Mouse (Mus musculus) erythroblast, embryonic 14.5 days (primary cell): ENCODE measurements around the gene Srd5a1.

Source experiments
- GATA1 ChIP-seq: IDR thresholded peaks from 2 replicates; pipeline ENCODE4 v1.6.1; 2012; ENCODE audit warnings: low read length, inconsistent platforms, mixed read lengths
- TAL1 ChIP-seq: IDR thresholded peaks from 3 replicates; pipeline ENCODE4 v1.6.1; 2012; ENCODE audit warnings: low read length, inconsistent platforms, mixed read lengths

DNA sequence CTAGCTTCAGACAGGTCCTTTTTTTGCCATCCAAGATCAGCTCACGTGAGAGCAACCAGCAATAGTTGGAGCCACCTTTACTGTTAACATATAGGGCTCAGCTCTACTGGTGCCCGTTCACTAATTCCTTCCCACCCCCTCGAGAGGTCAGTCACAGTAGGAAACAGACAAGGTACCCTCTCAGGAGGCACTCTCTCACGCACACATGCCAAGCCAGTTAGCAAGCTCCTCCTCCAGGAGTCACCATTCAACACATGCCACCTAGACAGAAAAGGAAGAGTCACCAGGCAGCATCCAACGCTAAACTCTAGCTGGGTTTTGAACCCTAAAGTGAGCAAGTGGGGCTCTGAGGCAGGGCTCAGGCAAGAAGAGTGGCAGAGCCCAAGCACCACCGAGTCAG is 79.8 kb downstream of the Srd5a1 start:
- no peak for TF ChIP-seq GATA1
- no peak for TF ChIP-seq TAL1
